Mouse (Mus musculus) stomach, postnatal 0 days (tissue): Measurements from ENCODE around the gene Pdpr. TPM values are rescaled to one million over a fixed set of nuclear protein-coding genes. Genes with fewer than 3 reads are reported as not detected.
"Not testable (repeated sequence)": the region's sequence is repeated elsewhere in the genome, so short reads cannot be mapped to it uniquely, and the experiment has no call there.

Experiments
- ATAC-seq: fragments of 200-750 bp; cut with Nextera tagmentation; 2 replicates; pipeline ENCODE4 v1.8.0; 2017; ENCODE audit not compliant: low FRiP score, low TSS enrichment
- DNase-seq: peaks from one replicate; pipeline ENCODE4 v3.0.0-alpha.2; 2016; ENCODE audit warnings: low spot score
- H3K27ac ChIP-seq: fragments of 300-500 bp; sonication (generic); replicated peaks from 2 replicates; pipeline ENCODE4 v1.5.1; 2014; ENCODE audit warnings: mild to moderate bottlenecking, control low read depth
- H3K27me3 ChIP-seq: fragments of 300-500 bp; sonication (generic); 2 replicates; pipeline ENCODE4 v1.6.1; 2014; ENCODE audit warnings: low read length; ENCODE audit not compliant: control insufficient read depth, insufficient read depth
- H3K36me3 ChIP-seq: fragments of 300-500 bp; sonication (generic); 2 replicates; pipeline ENCODE4 v1.6.1; 2014; ENCODE audit warnings: low read length, mixed read lengths; ENCODE audit not compliant: control insufficient read depth, insufficient read depth
- H3K4me1 ChIP-seq: fragments of 300-500 bp; sonication (generic); replicated peaks from 2 replicates; pipeline ENCODE4 v1.6.1; 2014; ENCODE audit warnings: antibody characterized with exemption; ENCODE audit not compliant: control insufficient read depth, insufficient read depth
- H3K4me2 ChIP-seq: fragments of 300-500 bp; sonication (generic); replicated peaks from 2 replicates; pipeline ENCODE4 v1.6.1; 2014; ENCODE audit warnings: low read depth, mild to moderate bottlenecking, control low read depth, moderate library complexity
- H3K4me3 ChIP-seq: fragments of 300-500 bp; sonication (generic); 2 replicates; pipeline ENCODE4 v1.5.1; 2014; ENCODE audit warnings: low read depth, low read length, control low read depth
- H3K9ac ChIP-seq: fragments of 300-500 bp; sonication (generic); 2 replicates; pipeline ENCODE4 v1.6.1; 2014; ENCODE audit warnings: mild to moderate bottlenecking, low read length, control low read depth, mixed read lengths
- H3K9me3 ChIP-seq: fragments of 300-500 bp; sonication (generic); 2 replicates; pipeline ENCODE4 v1.6.1; 2016; ENCODE audit warnings: low read length; ENCODE audit not compliant: control insufficient read depth
- CTCF ChIP-seq: IDR thresholded peaks from 2 replicates; pipeline ENCODE4 v1.5.1; 2016; ENCODE audit warnings: antibody characterized with exemption, low read depth, mild to moderate bottlenecking, moderate library complexity
- EP300 ChIP-seq: optimal IDR thresholded peaks from 2 replicates; pipeline ENCODE3; 2016; ENCODE audit warnings: antibody characterized with exemption
- WGBS: fragments of 180-500 bp; shearing (Covaris S2); extraction: QIAGEN DNeasy Blood & Tissue Kit; methylation state at CpG from one replicate; pipeline ENCODE4 v1.1.7; 2014; 5-methylcytosine and 5-hydroxymethylcytosine counted together
- polyA plus RNA-seq: library from polyadenylated mRNA; unstranded; fragments of >200 nt; fragmentation: Nextera tagmentation; extraction: Ambion mirVana; gene quantifications from 2 replicates; pipeline ENCODE4 v1.2.1, GENCODE M21; 2015

Pdpr gene
- polyA plus RNA-seq, 1 experiment from 2014 or later, result 5.8 TPM

- TF ChIP-seq CTCF, result no peak
- no peak for TF ChIP-seq EP300
- Histone ChIP-seq H3K27ac (no peak overlapping the region), H3K4me2 (no peak overlapping the region), H3K9me3 (no peaks in the 10 kb centered on the region), H3K4me3 (no peak overlapping the region), H3K4me1 (no peaks in the 10 kb centered on the region), H3K9ac (no peak overlapping the region), H3K36me3 (no peaks in the 10 kb centered on the region), H3K27me3 (no peaks in the 10 kb centered on the region)
- DNase-seq (no peak), ATAC-seq (no peak)
- 55% methylated on average over 5 of the region's 5 CpGs for WGBS
Observed at GRCm38 (mm10) chr8:111079461-111079860, 15.0 kb upstream of the Pdpr start.

- WGBS, result 30% methylated on average over 6 of the region's 6 CpGs
- Histone ChIP-seq H3K27ac (no peak overlapping the region), H3K36me3 (no peaks in the 10 kb centered on the region), H3K27me3 (no peaks in the 10 kb centered on the region), H3K4me1 (no peaks in the 10 kb centered on the region), H3K4me2 (no peak overlapping the region), H3K4me3 (no peak overlapping the region), H3K9me3 (no peaks in the 10 kb centered on the region), H3K9ac (no peak overlapping the region)
- DNase-seq, result peak; percentile 47
- 0 out of 2 replicates have a peak, but pooled peaks have one; percentile 26 for ATAC-seq
- TF ChIP-seq EP300 (no peak), CTCF (peak; percentile 75)
Observed at GRCm38 (mm10) chr8:111079861-111080271, 14.6 kb upstream of the Pdpr start.

- Histone ChIP-seq H3K4me2 (no peak overlapping the region), H3K27me3 (no peaks in the 10 kb centered on the region), H3K36me3 (no peaks in the 10 kb centered on the region), H3K9me3 (no peaks in the 10 kb centered on the region), H3K4me3 (no peak overlapping the region), H3K4me1 (no peaks in the 10 kb centered on the region), H3K9ac (no peak overlapping the region), H3K27ac (no peak overlapping the region)
- WGBS, result 62% methylated on average over 12 of the region's 12 CpGs
- ATAC-seq (no peak), DNase-seq (no peak)
- TF ChIP-seq CTCF (no peak), EP300 (no peak)
Observed at GRCm38 (mm10) chr8:111081580-111082258, 12.7 kb upstream of the Pdpr start.

GRCm38 (mm10) chr8:111083936-111084335, 10.5 kb upstream of the Pdpr start:
- not testable (repeated sequence) for DNase-seq, H3K36me3 ChIP-seq, H3K27me3 ChIP-seq, H3K9me3 ChIP-seq, ATAC-seq, H3K27ac ChIP-seq, H3K4me1 ChIP-seq, H3K4me2 ChIP-seq, H3K9ac ChIP-seq, H3K4me3 ChIP-seq
- 93% methylated on average over 5 of the region's 5 CpGs for WGBS

GRCm38 (mm10) chr8:111090126-111090525, 4.3 kb upstream of the Pdpr start:
- 2% methylated on average over 2 of the region's 2 CpGs for WGBS
- Histone ChIP-seq H3K4me1 (no peaks in the 10 kb centered on the region), H3K9me3 (no peaks in the 10 kb centered on the region), H3K9ac (no peak overlapping the region), H3K36me3 (no peaks in the 10 kb centered on the region), H3K4me2 (no peak overlapping the region), H3K27ac (no peak overlapping the region), H3K4me3 (no peak overlapping the region), H3K27me3 (no peaks in the 10 kb centered on the region)
- ATAC-seq (no peak), DNase-seq (peak; percentile 83)
- TF ChIP-seq EP300 (no peak), CTCF (peak; percentile 90)

GRCm38 (mm10) chr8:111091706-111092105, 2.7 kb upstream of the Pdpr start:
- WGBS, result 76% methylated on average over 7 of the region's 7 CpGs
- H3K9me3 ChIP-seq, result no peaks in the 10 kb centered on the region
- no peak overlapping the region for H3K4me2 ChIP-seq
- H3K9ac ChIP-seq, result no peak overlapping the region
- DNase-seq (no peak), ATAC-seq (no peak)
- H3K27me3 ChIP-seq, result no peaks in the 10 kb centered on the region
- H3K4me1 ChIP-seq, result no peaks in the 10 kb centered on the region
- TF ChIP-seq CTCF, result no peak
- no peak overlapping the region for H3K4me3 ChIP-seq
- no peaks in the 10 kb centered on the region for H3K36me3 ChIP-seq
- H3K27ac ChIP-seq, result no peak overlapping the region

GRCm38 (mm10) chr8:111092326-111092725, 2.1 kb upstream of the Pdpr start, which contains the start of gene Clec18a:
Gene Clec18a (minus strand): TSS chr8:111092426.
- not testable (repeated sequence) for H3K4me2 ChIP-seq, H3K27ac ChIP-seq, H3K9ac ChIP-seq, H3K36me3 ChIP-seq, H3K4me3 ChIP-seq, DNase-seq, H3K9me3 ChIP-seq, ATAC-seq, H3K27me3 ChIP-seq, H3K4me1 ChIP-seq
- WGBS, result 82% methylated on average over 3 of the region's 6 CpGs

- peak; percentile 61 for DNase-seq
- peak overlapping the region; percentile 59 for H3K4me3 ChIP-seq
- H3K4me2 ChIP-seq, result peak overlapping the region; percentile 68
- H3K9ac ChIP-seq, result peak overlapping the region; percentile 65
- H3K9me3 ChIP-seq, H3K4me1 ChIP-seq, H3K36me3 ChIP-seq, H3K27me3 ChIP-seq: not testable (repeated sequence)
- under 1% methylated on average over 37 of the region's 69 CpGs for WGBS
- peak overlapping the region; percentile 30; the same call in 1 of the 2 replicates for H3K27ac ChIP-seq
- peak; percentile 73 for ATAC-seq
Observed at GRCm38 (mm10) chr8:111094719-111095302, 381 bp downstream of the Pdpr start.
